Mouse (Mus musculus) kidney, adult 2 months (tissue): ENCODE data around the gene Nkd1.

ENCODE experiments used
- CTCF ChIP-seq: fragments of 200-500 bp; conservative IDR thresholded peaks from 2 replicates; pipeline ENCODE4 v1.5.1; 2011; ENCODE audit warnings: low read depth, mild to moderate bottlenecking, control low read depth, low read length, moderate library complexity, mixed read lengths; ENCODE audit not compliant: insufficient read depth, insufficient read length
- POLR2A ChIP-seq: fragments of 200-500 bp; IDR thresholded peaks from one replicate; pipeline ENCODE4 v1.6.1; 2011; ENCODE audit warnings: low read depth, low read length, control low read depth

DNA sequence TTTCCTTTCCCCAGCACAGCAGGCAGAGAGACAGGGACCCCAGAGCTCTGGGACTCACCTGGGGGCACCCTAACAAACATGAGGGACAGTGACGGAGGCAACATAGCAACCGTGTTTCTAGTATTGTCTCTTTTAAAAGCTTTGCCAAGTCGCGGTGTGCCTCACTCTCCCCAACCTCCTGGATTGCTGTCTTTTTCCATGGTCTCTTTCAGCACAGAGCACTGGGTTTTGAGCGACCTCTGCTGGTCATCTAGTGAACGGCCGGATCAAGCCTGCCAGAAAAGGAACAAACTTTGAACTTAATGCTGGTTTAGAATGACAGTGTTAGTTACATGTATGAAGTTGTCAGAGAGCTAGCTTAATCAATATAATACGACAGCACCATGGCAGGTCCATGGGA, 100.3 kb downstream of the Nkd1 start:
- TF ChIP-seq CTCF: peak; percentile 94
- TF ChIP-seq POLR2A: no peak
